Mouse (Mus musculus) midbrain, embryonic 12.5 days (tissue): ENCODE data around the gene Ly6g5c. TPM values are rescaled to one million over a fixed set of nuclear protein-coding genes. Genes with fewer than 3 reads are reported as not detected.
A peak's percentile ranks its signal among the peaks of the same experiment; 100 is the strongest.

Experiments
- ATAC-seq: fragments of 200-750 bp; cut with Nextera tagmentation; 2 replicates; pipeline ENCODE4 v1.8.0; 2017; ENCODE audit warnings: low read depth, moderate TSS enrichment, moderate library complexity; ENCODE audit not compliant: low FRiP score
- H3K27ac ChIP-seq: fragments of 300-500 bp; sonication (generic); replicated peaks from 2 replicates; pipeline ENCODE4 v1.5.1; 2016; ENCODE audit warnings: mild to moderate bottlenecking
- H3K27me3 ChIP-seq: fragments of 300-500 bp; sonication (generic); 2 replicates; pipeline ENCODE4 v1.6.1; 2016; ENCODE audit warnings: mild to moderate bottlenecking
- H3K36me3 ChIP-seq: fragments of 300-500 bp; sonication (generic); 2 replicates; pipeline ENCODE4 v1.6.1; 2016
- H3K4me1 ChIP-seq: fragments of 300-500 bp; sonication (generic); 2 replicates; pipeline ENCODE4 v1.6.1; 2016
- H3K4me2 ChIP-seq: fragments of 300-500 bp; sonication (generic); replicated peaks from 2 replicates; pipeline ENCODE4 v1.6.1; 2016; ENCODE audit warnings: mild to moderate bottlenecking, moderate library complexity
- H3K4me3 ChIP-seq: fragments of 300-500 bp; sonication (generic); 2 replicates; pipeline ENCODE4 v1.5.1; 2016; ENCODE audit warnings: mild to moderate bottlenecking
- H3K9ac ChIP-seq: fragments of 300-500 bp; sonication (generic); replicated peaks from 2 replicates; pipeline ENCODE4 v1.6.1; 2016; ENCODE audit warnings: mild to moderate bottlenecking, moderate library complexity
- H3K9me3 ChIP-seq: fragments of 300-500 bp; sonication (generic); 2 replicates; pipeline ENCODE4 v1.6.1; 2016; ENCODE audit warnings: mild to moderate bottlenecking
- WGBS: fragments of 180-500 bp; shearing (Covaris S2); methylation state at CpG from one replicate; pipeline ENCODE4 v1.1.7; 2016; 5-methylcytosine and 5-hydroxymethylcytosine counted together
- polyA plus RNA-seq: library from polyadenylated mRNA; unstranded; fragments of >200 nt; fragmentation: Nextera tagmentation; extraction: Ambion mirVana; gene quantifications from 2 replicates; pipeline ENCODE4 v1.2.1, GENCODE M21; 2016

Ly6g5c gene
- polyA plus RNA-seq, 1 experiment from 2014 or later = not detected

GRCm38 (mm10) chr17:35134801-35135590 lies 26.9 kb downstream of the Ly6g5c start, which contains the start of gene Bag6:
Gene Bag6 (plus strand): TSS chr17:35135178.
- Histone ChIP-seq H3K9me3 (no peaks in the 10 kb centered on the region), H3K4me3 (peak within 1 kb of the TSS; percentile 82), H3K9ac (peak within 1 kb of the TSS; percentile 92), H3K27me3 (no peaks in the 10 kb centered on the region), H3K4me1 (peaks cover 24% of the 10 kb centered on the region), H3K4me2 (peak within 1 kb of the TSS; percentile 89), H3K36me3 (peaks cover 24% of the 10 kb centered on the region), H3K27ac (peak within 1 kb of the TSS; percentile 95)
- under 1% methylated on average over 66 of the region's 66 CpGs for WGBS
- peak; percentile 94 for ATAC-seq

- H3K27me3 ChIP-seq = no peaks in the 10 kb centered on the region
- peaks cover 27% of the 10 kb centered on the region for H3K36me3 ChIP-seq
- H3K27ac ChIP-seq = peak overlapping the region; percentile 95
- H3K9me3 ChIP-seq = no peaks in the 10 kb centered on the region
- H3K4me1 ChIP-seq = peaks cover 24% of the 10 kb centered on the region
- H3K4me3 ChIP-seq = peak overlapping the region; percentile 82
- under 1% methylated on average over 43 of the region's 43 CpGs for WGBS
- peak overlapping the region; percentile 89 for H3K4me2 ChIP-seq
- peak; percentile 68 for ATAC-seq
- peak overlapping the region; percentile 92 for H3K9ac ChIP-seq
Observed at GRCm38 (mm10) chr17:35135591-35136320, 27.7 kb downstream of the Ly6g5c start.

GRCm38 (mm10) chr17:35139269-35139668 lies 31.2 kb downstream of the Ly6g5c start:
- H3K9ac ChIP-seq = no peak overlapping the region
- H3K36me3 ChIP-seq = peaks cover 62% of the 10 kb centered on the region
- no peak overlapping the region for H3K4me3 ChIP-seq
- H3K9me3 ChIP-seq = no peaks in the 10 kb centered on the region
- H3K27ac ChIP-seq = no peak overlapping the region
- H3K4me2 ChIP-seq = no peak overlapping the region
- no peaks in the 10 kb centered on the region for H3K27me3 ChIP-seq
- WGBS = 92% methylated on average over 3 of the region's 3 CpGs
- H3K4me1 ChIP-seq = peaks cover 24% of the 10 kb centered on the region
- no peak for ATAC-seq

GRCm38 (mm10) chr17:35140490-35140996 lies 32.5 kb downstream of the Ly6g5c start:
- Histone ChIP-seq H3K4me2 (no peak overlapping the region), H3K36me3 (peaks cover 75% of the 10 kb centered on the region), H3K9ac (no peak overlapping the region)

GRCm38 (mm10) chr17:35141971-35142370 lies 33.9 kb downstream of the Ly6g5c start:
- H3K4me1 ChIP-seq = peaks cover 15% of the 10 kb centered on the region
- no peaks in the 10 kb centered on the region for H3K27me3 ChIP-seq
- no peak overlapping the region for H3K4me2 ChIP-seq
- ATAC-seq = no peak
- no peak overlapping the region for H3K27ac ChIP-seq
- no peak overlapping the region for H3K4me3 ChIP-seq
- no peak overlapping the region for H3K9ac ChIP-seq
- H3K36me3 ChIP-seq = peaks cover 89% of the 10 kb centered on the region
- H3K9me3 ChIP-seq = no peaks in the 10 kb centered on the region
- 87% methylated on average over 6 of the region's 6 CpGs for WGBS

More at GRCm38 (mm10) chr17:35140490-35140996, 32.5 kb downstream of the Ly6g5c start:
- Histone ChIP-seq H3K27ac (no peak overlapping the region), H3K9me3 (no peaks in the 10 kb centered on the region), H3K4me1 (peaks cover 24% of the 10 kb centered on the region), H3K4me3 (no peak overlapping the region), H3K27me3 (no peaks in the 10 kb centered on the region)
- no peak for ATAC-seq
- WGBS = 82% methylated on average over 16 of the region's 16 CpGs

- Histone ChIP-seq H3K4me2 (no peak overlapping the region), H3K36me3 (peaks cover 97% of the 10 kb centered on the region)
- 97% methylated on average over 5 of the region's 5 CpGs for WGBS
Observed at GRCm38 (mm10) chr17:35146139-35146538, 38.1 kb downstream of the Ly6g5c start.

GRCm38 (mm10) chr17:35147348-35147747 lies 39.3 kb downstream of the Ly6g5c start:
- peaks cover 97% of the 10 kb centered on the region for H3K36me3 ChIP-seq
- 0 out of 2 replicates have a peak, but pooled peaks have one; percentile 28 for ATAC-seq
- H3K9ac ChIP-seq = no peak overlapping the region
- H3K27me3 ChIP-seq = no peaks in the 10 kb centered on the region
- no peaks in the 10 kb centered on the region for H3K9me3 ChIP-seq
- H3K4me2 ChIP-seq = no peak overlapping the region
- H3K4me3 ChIP-seq = no peak overlapping the region
- H3K4me1 ChIP-seq = no peaks in the 10 kb centered on the region
- 0 out of 2 replicates have a peak overlapping the region, but pooled peaks have one; percentile 3 for H3K27ac ChIP-seq
- WGBS = 65% methylated on average over 3 of the region's 3 CpGs

More at GRCm38 (mm10) chr17:35146139-35146538, 38.1 kb downstream of the Ly6g5c start:
- H3K4me1 ChIP-seq = no peaks in the 10 kb centered on the region
- H3K27ac ChIP-seq = no peak overlapping the region
- H3K9ac ChIP-seq = no peak overlapping the region
- H3K27me3 ChIP-seq = no peaks in the 10 kb centered on the region
- H3K9me3 ChIP-seq = no peaks in the 10 kb centered on the region
- H3K4me3 ChIP-seq = no peak overlapping the region
- no peak for ATAC-seq

- Histone ChIP-seq H3K27ac (0 out of 2 replicates have a peak overlapping the region, but pooled peaks have one; percentile 3), H3K9ac (no peak overlapping the region), H3K36me3 (peaks cover 97% of the 10 kb centered on the region), H3K9me3 (no peaks in the 10 kb centered on the region), H3K27me3 (no peaks in the 10 kb centered on the region), H3K4me2 (no peak overlapping the region), H3K4me1 (no peaks in the 10 kb centered on the region), H3K4me3 (no peak overlapping the region)
- ATAC-seq = no peak
- WGBS = 73% methylated on average over 5 of the region's 5 CpGs
Observed at GRCm38 (mm10) chr17:35147922-35148639, 40.0 kb downstream of the Ly6g5c start.

- Histone ChIP-seq H3K4me3 (no peak overlapping the region), H3K27me3 (no peaks in the 10 kb centered on the region), H3K27ac (no peak overlapping the region), H3K9me3 (no peaks in the 10 kb centered on the region), H3K36me3 (peaks cover 97% of the 10 kb centered on the region), H3K9ac (no peak overlapping the region), H3K4me1 (no peaks in the 10 kb centered on the region), H3K4me2 (no peak overlapping the region)
- ATAC-seq = no peak
- 98% methylated on average over 4 of the region's 4 CpGs for WGBS
Observed at GRCm38 (mm10) chr17:35152121-35152520, 44.0 kb downstream of the Ly6g5c start.

- H3K9ac ChIP-seq = no peak overlapping the region
- no peak overlapping the region for H3K4me3 ChIP-seq
- H3K4me1 ChIP-seq = no peaks in the 10 kb centered on the region
- no peaks in the 10 kb centered on the region for H3K9me3 ChIP-seq
- H3K4me2 ChIP-seq = no peak overlapping the region
- WGBS = 93% methylated on average over 9 of the region's 9 CpGs
- peaks cover 98% of the 10 kb centered on the region for H3K36me3 ChIP-seq
- no peak overlapping the region for H3K27ac ChIP-seq
- ATAC-seq = no peak
- no peaks in the 10 kb centered on the region for H3K27me3 ChIP-seq
Observed at GRCm38 (mm10) chr17:35153077-35153476, 45.0 kb downstream of the Ly6g5c start.

GRCm38 (mm10) chr17:35153931-35154330 lies 45.9 kb downstream of the Ly6g5c start:
- WGBS = 81% methylated on average over 4 of the region's 4 CpGs
- H3K9ac ChIP-seq = no peak overlapping the region
- peaks cover 98% of the 10 kb centered on the region for H3K36me3 ChIP-seq
- H3K27me3 ChIP-seq = no peaks in the 10 kb centered on the region
- H3K4me2 ChIP-seq = no peak overlapping the region
- H3K4me1 ChIP-seq = no peaks in the 10 kb centered on the region; the same call in 1 of the 2 replicates
- no peaks in the 10 kb centered on the region for H3K9me3 ChIP-seq
- no peak overlapping the region for H3K27ac ChIP-seq
- no peak overlapping the region for H3K4me3 ChIP-seq
- ATAC-seq = no peak
